Mouse (Mus musculus) ES-E14 (cell line): ENCODE measurements around the gene Add1.

Experiments
- CHD2 ChIP-seq: IDR thresholded peaks from 2 replicates; pipeline ENCODE4 v1.6.1; 2014; ENCODE audit warnings: mild to moderate bottlenecking, low read depth, low read length, inconsistent platforms
- HCFC1 ChIP-seq: IDR thresholded peaks from 2 replicates; pipeline ENCODE4 v1.6.1; 2012; ENCODE audit warnings: low read length, inconsistent platforms, borderline replicate concordance; ENCODE audit not compliant: insufficient read depth
- MAFK ChIP-seq: IDR thresholded peaks from 2 replicates; pipeline ENCODE4 v1.6.1; 2014; ENCODE audit warnings: mild to moderate bottlenecking, low read depth, low read length, inconsistent platforms; ENCODE audit not compliant: insufficient read depth
- ZC3H11A ChIP-seq: IDR thresholded peaks from 2 replicates; pipeline ENCODE4 v1.6.1; 2012; ENCODE audit warnings: low read depth, mild to moderate bottlenecking, inconsistent platforms, low read length, borderline replicate concordance
- ZNF384 ChIP-seq: IDR thresholded peaks from 2 replicates; pipeline ENCODE4 v1.6.1; 2012; ENCODE audit warnings: low read depth, low read length, inconsistent platforms

- TF ChIP-seq HCFC1 (no peak), ZC3H11A (no peak), ZNF384 (no peak), CHD2 (no peak), MAFK (no peak)
Observed at GRCm38 (mm10) chr5:34604576-34604975, 31.1 kb downstream of the Add1 start.
